Mouse (Mus musculus): ENCODE measurements around the gene Gsta2. TPM values are rescaled to one million over a fixed set of nuclear protein-coding genes. Genes with fewer than 3 reads are reported as not detected.
"Not testable (repeated sequence)": the region's sequence is repeated elsewhere in the genome, so short reads cannot be mapped to it uniquely, and the experiment has no call there.

The Gsta2 gene
- polyA plus RNA-seq, 1 experiment: not detected

DNA sequence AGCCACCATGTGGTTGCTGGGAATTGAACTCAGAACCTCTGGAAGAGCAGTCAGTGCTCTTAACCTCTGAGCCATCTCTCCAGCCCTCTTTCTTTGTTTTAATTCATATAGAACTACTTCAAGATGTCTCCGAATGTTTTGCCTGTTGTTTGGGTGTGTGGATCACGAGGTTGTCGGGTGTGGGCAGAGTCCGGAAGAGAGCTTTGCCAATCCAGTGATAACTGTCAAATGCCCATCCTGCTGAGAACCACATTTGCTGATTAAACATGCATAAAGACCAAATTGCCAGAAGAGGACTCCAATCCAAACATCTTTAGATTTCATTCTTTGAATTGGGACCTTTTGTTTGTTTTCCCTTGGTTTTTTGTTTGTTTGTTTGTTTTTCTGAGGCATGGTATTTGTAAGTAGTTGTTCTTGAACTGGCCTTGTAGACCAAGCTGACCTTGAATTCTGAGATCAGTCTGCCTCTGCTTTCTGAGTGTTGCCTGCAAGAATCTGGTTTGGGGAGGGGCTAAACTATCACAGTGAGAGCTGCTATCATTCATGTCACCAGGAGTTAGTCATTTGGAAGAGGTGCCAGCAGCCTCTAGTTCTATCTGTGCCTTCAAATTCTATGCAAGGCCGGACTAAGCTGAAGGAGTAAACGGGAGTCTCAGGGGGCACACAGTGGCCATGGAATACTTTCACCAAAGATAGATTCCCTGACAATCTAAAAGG is 3.9 kb downstream of the Gsta2 start:
- H3K27me3 ChIP-seq (replicated peaks): peaks cover 26% of the 10 kb centered on the region
- no peaks in the 10 kb centered on the region for H3K36me3 ChIP-seq (replicated peaks; ENCODE audit: low read length)
- TF ChIP-seq FLI1 (IDR thresholded peaks at IDR 0.05; ENCODE audit: low read length): no peak
- TF ChIP-seq GATA1 (IDR thresholded peaks at IDR 0.05; ENCODE audit: borderline replicate concordance, low read length): no peak
- no peaks in the 10 kb centered on the region; the same call in 1 of the 2 replicates for H3K9me3 ChIP-seq
- peaks cover 32% of the 10 kb centered on the region for H3K4me1 ChIP-seq
- H3K4me3 ChIP-seq (replicated peaks): no peak overlapping the region

DNA sequence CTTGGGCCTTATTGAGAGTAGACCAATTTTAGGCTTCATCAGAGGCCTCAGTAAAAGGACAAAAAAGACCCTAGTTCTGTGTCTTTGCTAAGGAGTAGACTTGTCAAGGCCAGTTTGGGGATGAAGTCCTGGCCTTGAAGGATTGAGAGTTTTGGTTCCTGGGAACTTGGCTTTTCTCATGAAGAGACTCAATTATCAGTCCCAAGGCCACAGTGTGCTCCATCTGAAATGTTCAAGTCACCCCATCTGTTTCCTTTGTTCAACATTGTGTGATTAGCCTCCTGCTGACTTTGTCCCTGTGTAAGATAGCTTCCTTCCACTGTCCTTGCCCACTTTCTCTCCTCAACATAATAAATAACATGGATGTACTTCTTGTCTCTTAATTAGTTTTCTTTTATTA is 5.6 kb downstream of the Gsta2 start:
- Histone ChIP-seq H3K27me3 (replicated peaks) (peaks cover 18% of the 10 kb centered on the region), H3K4me1 (peaks cover 32% of the 10 kb centered on the region)
- H3K4me3 ChIP-seq (replicated peaks); H3K9me3 ChIP-seq; H3K36me3 ChIP-seq (replicated peaks; ENCODE audit: low read length): not testable (repeated sequence)

DNA sequence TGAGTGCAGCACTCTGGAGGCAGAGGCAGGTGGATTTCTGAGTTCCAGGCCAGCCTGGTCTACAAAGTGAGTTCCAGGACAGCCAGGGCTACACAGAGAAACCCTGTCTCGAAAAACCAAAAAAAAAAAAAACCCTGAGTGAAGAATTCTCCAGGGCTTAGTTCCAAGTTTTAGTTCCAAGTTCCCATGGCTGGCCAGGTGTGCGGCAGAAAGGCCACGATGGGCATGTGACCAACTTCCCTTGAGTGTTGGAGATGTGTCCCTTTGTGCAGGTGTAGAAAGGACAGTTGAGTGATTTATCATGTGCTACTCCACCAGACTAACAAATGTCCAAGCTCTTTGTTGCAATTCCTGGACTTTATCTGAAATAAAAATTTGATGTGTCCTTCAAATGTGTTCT is 6.4 kb downstream of the Gsta2 start:
- not testable (repeated sequence) for H3K9me3 ChIP-seq; H3K4me3 ChIP-seq (replicated peaks); H3K36me3 ChIP-seq (replicated peaks; ENCODE audit: low read length)
- Histone ChIP-seq H3K4me1 (peaks cover 32% of the 10 kb centered on the region), H3K27me3 (replicated peaks) (peaks cover 19% of the 10 kb centered on the region)

DNA sequence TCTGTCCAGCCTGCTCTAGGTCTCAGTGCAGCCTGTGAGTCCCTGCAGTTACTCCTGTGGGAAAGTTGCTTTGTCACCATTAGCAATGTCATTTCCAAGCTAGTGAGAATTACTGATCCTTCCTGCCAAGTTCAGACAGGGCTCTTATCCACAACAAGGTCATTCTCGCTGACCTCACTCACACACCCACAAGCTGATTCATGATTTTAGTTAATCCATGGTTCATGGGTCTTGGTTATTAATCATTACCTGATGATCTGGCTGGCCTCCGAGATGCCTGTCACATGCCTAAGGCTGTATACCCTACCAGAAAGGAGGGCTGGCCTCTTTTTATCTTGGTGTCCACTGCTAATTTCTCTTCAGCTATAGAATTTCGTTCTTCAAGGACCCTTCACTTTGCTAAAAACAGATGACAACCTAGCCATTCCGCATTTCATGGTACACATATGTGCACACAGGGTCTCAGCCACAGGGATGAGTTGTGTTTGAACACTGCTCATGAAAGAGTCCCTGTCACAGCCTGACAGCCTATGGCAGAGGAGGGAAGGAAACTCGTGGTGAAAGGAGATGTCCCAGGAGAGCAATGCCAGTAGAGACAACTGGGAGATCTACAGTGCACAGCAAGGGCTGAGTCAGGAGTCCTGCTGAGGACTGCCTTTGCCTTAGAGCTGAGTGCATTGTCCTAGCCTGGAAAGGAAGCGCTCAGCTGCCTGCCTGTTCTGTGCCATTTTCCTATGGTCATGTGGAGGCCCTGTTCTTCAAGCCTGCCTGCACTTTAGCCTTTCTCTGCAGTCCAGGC is 7.2 kb downstream of the Gsta2 start:
- peaks cover 23% of the 10 kb centered on the region for H3K27me3 ChIP-seq (replicated peaks)

DNA sequence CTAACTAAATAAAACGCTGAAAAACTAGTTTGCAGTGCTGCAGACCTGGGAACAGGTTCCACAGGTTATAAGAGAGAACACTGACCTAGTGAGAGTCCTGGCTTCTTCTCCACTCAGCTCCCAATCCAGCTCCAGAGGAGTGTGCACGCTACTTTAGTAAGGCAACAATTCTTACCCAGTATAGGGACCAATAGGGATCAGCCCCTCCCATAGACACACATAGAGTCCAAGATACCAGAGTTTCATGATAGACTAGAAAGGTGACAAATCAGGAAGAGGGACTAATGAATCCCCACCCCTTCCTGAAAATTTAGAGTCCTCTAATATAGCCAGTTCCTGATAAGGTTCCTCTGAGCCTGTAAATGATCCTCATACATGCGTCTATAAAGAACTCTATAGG is 8.6 kb downstream of the Gsta2 start:
- H3K27me3 ChIP-seq (replicated peaks): peaks cover 18% of the 10 kb centered on the region
- H3K9me3 ChIP-seq: no peaks in the 10 kb centered on the region
- TF ChIP-seq GATA1 (IDR thresholded peaks at IDR 0.05; ENCODE audit: borderline replicate concordance, low read length) (no peak), FLI1 (IDR thresholded peaks at IDR 0.05; ENCODE audit: low read length) (no peak)

More for the DNA sequence above, 7.2 kb downstream of the Gsta2 start:
- not testable (repeated sequence) for H3K9me3 ChIP-seq; H3K36me3 ChIP-seq (replicated peaks; ENCODE audit: low read length)
- H3K4me3 ChIP-seq (replicated peaks): peak overlapping the region; percentile 33
- peaks cover 32% of the 10 kb centered on the region for H3K4me1 ChIP-seq

DNA sequence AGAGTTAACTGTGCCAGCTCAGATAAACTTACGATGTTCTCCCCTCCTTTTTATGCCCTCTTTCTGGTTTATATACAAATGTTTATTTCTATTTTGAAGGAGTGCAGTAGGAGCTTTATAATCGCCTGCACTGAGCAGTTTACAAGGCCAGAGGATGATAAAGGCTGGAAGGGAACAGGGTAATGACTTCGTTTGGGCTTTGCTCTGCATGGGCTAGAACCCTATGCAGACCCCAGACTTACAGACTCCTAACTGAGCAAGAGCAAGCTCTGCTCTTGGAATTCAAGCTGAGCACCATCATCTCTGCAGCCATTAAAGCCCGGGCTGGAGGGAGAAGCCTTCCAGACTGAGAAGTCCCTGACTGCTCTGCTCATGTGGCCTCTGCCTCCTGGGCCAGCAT is 10.4 kb downstream of the Gsta2 start:
- not testable (repeated sequence) for H3K9me3 ChIP-seq; H3K4me3 ChIP-seq (replicated peaks)
- H3K27me3 ChIP-seq (replicated peaks): peaks cover 17% of the 10 kb centered on the region

More for the DNA sequence above, 8.6 kb downstream of the Gsta2 start:
- Histone ChIP-seq H3K4me3 (replicated peaks) (no peak overlapping the region), H3K36me3 (replicated peaks; ENCODE audit: low read length) (no peaks in the 10 kb centered on the region), H3K4me1 (peaks cover 29% of the 10 kb centered on the region)

DNA sequence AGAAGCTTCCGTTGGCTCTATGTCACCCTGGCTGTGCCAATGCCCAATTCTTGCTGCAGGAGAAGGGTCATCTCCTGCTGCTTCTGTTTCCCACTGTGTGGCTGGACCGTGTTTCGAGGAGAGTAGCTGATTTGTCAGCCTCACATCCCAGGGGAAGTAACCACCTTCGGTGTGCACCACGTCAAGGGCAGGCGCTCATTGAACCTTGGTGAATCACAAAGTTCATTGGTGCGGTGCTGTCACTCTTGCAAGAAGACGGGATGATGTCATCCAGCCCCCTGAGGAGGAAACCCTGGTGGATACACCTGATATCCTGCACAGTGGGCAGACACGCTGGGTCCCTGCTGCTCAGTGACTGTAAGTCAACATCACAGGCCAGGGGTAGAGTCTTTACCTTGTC is 12.5 kb downstream of the Gsta2 start:
- not testable (repeated sequence) for H3K36me3 ChIP-seq (replicated peaks; ENCODE audit: low read length); H3K4me3 ChIP-seq (replicated peaks); H3K4me1 ChIP-seq; H3K9me3 ChIP-seq
- peaks cover 17% of the 10 kb centered on the region for H3K27me3 ChIP-seq (replicated peaks)

More for the DNA sequence above, 10.4 kb downstream of the Gsta2 start:
- peaks cover 26% of the 10 kb centered on the region for H3K4me1 ChIP-seq
- not testable (repeated sequence) for H3K36me3 ChIP-seq (replicated peaks; ENCODE audit: low read length)

DNA sequence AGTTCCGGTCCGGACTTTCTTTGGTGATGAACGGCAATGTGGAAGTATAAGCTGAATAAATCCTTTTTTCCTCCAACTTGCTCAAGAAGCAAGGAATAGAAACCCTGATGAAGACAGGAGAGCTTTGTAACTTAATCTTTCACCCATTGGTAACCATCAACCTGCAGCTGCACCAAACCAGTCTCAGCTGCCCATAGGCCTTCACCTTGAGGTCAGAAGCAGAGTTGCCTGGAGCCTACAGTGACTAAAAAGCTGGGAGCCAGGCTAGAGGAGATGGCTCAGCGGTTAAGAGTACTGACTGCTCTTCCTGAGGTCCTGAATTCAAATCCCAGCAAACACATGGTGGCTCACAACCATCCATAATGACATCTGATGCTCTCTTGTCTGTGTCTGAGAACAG is 13.1 kb downstream of the Gsta2 start:
- not testable (repeated sequence) for H3K4me3 ChIP-seq (replicated peaks); H3K9me3 ChIP-seq; H3K36me3 ChIP-seq (replicated peaks; ENCODE audit: low read length); H3K4me1 ChIP-seq
- peaks cover 17% of the 10 kb centered on the region for H3K27me3 ChIP-seq (replicated peaks)

DNA sequence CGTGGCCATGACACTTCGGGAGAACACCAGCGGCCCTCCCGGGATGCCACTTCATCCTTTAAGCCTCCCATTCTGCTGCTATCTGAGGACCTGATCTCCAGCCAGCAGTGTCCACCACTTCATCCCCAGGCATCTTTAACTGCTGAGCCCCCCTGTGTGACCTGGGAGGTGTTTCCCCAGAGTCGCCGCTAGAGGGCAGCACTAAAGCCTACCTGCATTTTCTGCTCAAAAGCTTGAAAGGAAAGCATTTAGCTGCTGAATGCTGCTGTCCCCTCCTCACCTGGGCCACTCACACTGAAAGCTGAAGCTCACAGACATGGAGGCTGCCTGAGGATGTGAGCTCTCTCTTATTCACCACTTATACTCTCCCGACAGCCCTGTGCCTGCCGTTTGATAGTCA is 15.3 kb downstream of the Gsta2 start:
- not testable (repeated sequence) for H3K9me3 ChIP-seq; H3K36me3 ChIP-seq (replicated peaks; ENCODE audit: low read length); H3K4me3 ChIP-seq (replicated peaks); H3K4me1 ChIP-seq
- H3K27me3 ChIP-seq (replicated peaks): peaks cover 13% of the 10 kb centered on the region

DNA sequence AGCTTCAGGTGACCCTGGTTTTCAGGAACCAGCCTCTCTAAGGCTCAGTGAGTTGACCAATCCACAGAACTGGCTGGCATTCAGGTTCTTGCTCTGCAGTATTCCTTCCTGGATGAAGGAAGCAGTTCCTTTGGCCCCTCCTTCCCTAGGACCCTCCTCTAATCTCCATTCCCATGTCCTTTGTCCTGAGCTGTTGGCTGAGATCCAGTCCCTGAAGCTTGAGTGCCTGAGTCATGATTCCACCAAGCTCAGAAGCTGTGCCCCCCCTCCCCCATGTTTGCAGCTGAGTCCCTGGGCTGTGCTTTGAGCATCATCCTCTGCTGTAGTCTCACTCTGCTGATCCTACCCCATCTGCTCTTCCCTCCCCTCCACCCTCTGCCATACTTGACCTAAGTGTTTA is 18.5 kb downstream of the Gsta2 start:
- not testable (repeated sequence) for H3K9me3 ChIP-seq; H3K27me3 ChIP-seq (replicated peaks); H3K4me1 ChIP-seq; H3K36me3 ChIP-seq (replicated peaks; ENCODE audit: low read length); H3K4me3 ChIP-seq (replicated peaks)

DNA sequence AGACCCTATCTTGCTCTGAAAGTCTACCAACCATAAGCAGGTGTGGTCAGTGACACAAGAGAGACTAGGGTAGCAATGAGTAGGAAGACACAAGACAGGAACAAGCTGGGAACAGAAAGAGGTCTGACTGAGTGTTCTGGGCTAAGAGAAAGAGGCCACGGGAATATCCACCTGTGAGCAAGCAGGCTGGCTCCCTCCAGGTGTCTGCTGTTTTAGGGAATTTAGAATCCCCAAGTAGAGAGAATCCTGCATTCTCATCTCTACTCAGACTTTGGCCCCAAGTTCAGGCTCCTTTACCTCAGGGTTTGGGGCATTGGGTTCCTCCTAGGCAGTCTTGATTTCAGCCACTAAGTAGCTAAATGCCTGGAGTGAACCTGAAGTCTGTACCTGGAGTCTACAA is 28.3 kb downstream of the Gsta2 start, which contains the start of gene Omt2b:
Gene Omt2b (plus strand): TSS at position 301 of the 400 bp plus-strand sequence.
- Histone ChIP-seq H3K9me3 (peaks cover 11% of the 10 kb centered on the region), H3K27me3 (replicated peaks) (peaks cover 10% of the 10 kb centered on the region)
- not testable (repeated sequence) for H3K4me3 ChIP-seq (replicated peaks); H3K4me1 ChIP-seq; H3K36me3 ChIP-seq (replicated peaks; ENCODE audit: low read length)
